Mouse (Mus musculus) ovary, postnatal 36 days (tissue): ENCODE results near the gene Prtg.

Experiments used
- DNase-seq: peaks from one replicate; pipeline ENCODE4 v3.0.0; 2022; ENCODE audit warnings: low spot score, mixed read lengths

Gene Prtg

DNA sequence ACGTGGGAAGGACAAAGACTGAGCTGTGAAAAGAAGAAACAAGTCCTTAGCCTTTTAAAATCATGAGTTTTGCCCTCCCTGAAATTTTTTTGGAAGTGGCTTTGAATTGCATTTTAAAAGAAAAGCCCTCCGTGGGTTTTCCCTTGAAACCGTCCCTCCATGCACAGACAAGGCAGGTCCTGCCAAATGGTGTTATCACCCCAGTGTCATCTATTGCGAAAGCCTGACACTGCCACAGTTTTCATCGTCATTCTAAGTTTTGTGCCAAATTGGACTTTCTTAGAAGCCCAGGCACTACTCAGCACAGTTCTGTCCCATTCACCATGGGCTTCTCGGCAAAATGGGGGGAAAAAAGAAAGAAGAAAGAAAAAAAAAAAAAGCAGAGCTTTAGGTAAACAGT is 106.9 kb downstream of the Prtg start:
- no peak for DNase-seq

DNA sequence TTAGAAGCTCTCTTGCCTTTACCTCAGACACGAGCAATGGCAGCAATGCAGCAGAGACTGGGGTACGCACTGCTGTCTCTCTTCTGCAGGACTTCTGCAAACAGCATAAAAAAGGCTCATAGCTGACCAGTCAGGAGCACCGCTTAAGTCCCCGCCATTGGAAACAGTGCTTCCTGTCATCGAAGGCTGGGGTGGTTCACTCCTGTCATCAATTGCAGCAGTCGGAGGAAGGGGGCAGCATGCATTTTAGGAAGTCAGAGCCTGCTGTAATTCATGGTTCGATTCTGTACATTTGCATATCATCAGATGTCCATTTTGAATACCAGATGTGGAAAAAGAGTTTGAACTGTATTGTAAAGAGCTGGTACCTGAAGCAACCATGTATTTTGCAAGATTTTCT is 109.1 kb downstream of the Prtg start:
- DNase-seq = no peak

DNA sequence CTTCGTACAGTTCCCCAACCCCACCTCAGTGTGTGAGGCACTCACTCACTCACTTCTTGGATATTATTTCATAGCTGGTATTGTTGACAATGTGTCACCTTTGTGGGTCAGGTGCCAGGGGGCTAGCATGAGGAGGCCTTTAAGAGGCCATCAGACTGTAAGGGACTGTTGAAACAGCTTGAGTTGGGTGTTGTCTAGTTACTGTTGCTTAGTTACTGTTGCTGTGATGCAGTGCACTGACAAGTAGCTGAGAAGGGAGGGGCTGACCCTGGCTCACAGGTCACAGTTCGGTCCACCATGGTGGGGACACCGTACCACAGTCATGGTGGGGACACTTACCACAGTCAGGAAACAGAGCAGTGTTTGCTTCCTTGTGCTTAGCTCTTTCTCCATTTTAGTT is 116.4 kb downstream of the Prtg start:
- DNase-seq = no peak

DNA sequence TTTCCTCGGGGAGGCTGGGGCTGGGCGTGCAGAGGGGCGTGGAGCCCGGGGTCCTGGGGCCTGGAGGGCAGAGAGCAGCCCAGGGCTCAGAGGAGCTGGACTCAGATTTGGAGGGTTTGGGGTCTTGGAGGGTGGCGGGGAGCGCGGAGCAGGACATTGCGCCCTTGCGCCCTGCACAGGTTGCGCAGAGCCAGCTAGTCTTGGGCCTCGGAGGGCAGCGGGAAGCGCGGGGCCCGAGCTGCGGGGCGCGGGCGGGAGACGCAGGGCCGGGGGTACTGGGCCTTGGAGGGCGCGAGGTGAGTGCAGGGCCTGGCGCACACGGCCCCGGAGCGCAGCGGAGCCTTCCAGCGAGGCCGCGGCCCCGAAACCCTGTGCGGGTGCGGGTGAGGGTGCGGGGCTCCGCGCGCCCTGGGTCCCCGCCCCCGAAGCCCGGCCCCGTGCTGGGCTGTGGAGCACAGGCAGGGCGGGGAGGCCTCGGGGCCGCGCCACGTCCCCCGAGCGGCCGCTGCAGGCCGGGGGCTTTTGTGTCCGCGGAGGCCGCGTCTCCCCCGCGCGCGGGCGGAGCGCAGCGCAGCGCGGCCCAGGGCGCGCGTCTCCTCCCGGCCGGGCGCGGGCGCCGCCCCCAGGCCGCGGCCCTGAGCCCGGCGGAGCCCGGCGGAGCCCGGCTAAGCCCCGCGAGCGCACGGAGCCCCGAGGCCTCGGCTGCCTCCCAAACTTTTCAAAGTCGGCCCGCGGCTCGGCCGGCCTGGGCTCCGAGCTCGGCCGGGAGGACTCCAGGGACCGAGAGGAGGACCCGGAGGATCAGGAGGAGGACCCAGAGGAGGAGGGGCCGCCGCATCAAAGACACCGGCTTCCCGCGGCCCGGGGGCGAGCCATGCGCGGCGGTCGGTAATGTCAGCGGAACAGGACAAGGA is 118.6 kb downstream of the Prtg start, which contains the start of gene Pygo1:
Gene Pygo1, plus strand, starts transcription at position 625 of the 914 bp plus-strand sequence.
- DNase-seq = peak; percentile 68

DNA sequence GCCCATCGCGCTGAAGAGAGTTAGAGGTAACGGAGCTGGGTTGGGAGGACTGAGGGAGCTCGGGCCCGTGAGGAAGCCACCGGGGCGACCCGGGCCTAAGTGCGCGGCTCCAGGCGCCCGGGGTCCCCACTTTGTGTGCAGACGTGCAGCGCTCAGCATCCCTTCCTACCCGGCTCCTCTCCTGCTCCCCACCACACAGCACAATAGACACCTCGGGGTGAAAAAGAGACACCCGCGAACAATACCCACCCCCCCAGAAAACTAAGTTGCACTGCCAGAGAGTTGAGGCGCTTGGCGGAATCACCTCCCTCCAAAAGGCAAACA is 119.2 kb downstream of the Prtg start:
- DNase-seq = no peak

DNA sequence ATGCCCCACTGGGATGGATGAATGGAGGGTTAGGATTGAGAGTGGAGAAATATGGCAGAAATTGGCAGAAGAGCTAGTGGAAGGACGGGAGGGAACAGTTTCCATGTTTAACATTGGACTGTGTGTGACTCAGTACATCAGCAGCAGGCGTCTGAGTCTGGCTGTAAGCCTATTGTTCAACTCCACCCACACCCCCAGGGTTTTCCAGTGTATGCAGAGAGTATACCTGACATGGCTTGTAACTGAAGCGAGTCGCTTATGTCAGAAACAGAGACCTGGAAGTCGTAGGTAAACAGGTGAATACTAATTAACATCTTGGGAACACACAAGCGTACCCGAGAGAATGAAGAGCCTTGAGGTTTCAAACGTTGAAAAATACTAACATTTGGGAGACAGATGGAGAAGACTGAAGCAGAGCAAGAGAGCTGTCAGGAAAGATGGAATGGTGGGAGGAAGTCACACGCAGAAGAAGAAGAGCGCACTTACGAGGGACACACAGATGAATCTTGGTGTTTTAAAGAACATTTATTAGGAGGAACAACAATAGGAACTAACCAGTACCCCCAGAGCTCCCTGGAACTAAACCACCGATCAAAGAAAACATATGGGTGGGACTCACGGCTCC is 124.6 kb downstream of the Prtg start:
- DNase-seq = no peak

DNA sequence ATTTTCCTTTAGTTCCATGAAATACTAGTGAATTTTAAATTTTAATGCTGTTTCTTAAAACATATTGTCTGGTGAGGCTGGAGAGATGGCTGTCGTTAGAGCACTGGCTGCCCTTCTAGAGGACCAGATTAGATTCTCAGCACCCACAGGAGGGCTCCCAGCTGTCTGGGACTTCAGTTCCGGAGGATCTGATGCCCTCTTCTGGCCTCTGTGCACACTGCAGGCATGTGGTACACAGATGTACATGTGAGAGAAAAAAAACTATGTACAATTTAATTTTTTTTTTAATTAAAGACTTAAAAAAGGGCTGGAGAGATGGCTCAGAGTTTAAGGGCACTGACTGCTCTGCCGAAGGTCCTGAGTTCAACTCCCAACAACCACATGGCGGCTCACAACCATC is 128.6 kb downstream of the Prtg start:
- DNase-seq = no peak

DNA sequence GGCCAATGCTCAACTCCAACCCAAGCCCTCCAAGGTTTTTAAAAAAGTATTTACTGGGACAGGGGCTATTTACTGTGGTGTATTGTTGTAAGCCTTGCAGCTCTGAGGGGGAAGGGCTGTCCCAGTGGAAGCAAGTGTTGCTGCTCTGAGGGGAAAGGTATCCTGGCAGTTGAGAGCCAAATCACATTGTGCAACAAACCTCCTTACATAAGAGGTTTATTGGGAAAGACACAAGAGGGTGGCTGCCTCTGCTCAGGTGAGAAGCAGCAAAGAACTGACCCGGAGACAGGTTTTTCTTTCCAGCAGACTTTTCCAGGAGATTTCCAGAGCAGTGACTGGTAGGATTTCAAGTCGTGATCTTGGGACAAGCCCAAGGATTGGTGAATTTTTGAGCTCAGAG is 129.6 kb downstream of the Prtg start:
- DNase-seq = no peak

DNA sequence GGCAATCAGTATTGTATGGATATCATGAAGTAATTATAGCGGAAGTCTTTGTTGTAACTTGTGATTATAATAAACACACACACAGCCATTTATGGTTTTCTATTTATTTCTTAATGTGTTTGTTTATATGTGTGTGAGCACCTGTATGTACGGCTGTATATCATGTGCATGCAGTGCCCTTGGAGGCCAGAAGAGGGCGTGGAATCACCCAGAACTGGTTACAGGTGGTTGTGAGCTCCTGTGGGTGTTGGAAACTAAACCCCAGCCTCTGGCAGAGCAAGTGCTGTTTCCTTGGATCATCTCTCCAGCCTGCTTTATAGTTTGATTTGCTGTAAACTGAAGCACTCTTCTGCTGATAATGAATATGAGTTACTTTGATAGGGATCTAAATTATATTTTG is 136.8 kb downstream of the Prtg start:
- no peak for DNase-seq

DNA sequence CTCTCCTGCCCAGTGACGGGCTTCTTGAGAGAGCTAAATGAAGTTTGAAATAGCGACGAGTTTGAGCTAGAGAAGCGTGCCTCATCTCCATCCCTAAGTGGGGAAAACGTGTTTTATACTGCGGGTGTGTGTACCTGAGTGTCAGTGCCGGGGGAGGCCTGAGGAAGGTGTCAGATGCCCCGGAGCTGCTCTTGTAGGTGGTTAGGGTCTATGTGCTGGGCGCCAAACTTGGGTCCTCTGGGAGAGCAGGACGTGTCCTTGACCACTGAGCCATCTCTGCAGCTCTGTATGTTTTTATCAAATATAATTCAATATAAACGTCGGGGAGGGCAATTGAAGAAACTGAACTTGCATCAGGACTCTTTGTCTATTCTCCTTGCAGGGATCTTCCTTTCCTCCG is 137.6 kb downstream of the Prtg start:
- no peak for DNase-seq

DNA sequence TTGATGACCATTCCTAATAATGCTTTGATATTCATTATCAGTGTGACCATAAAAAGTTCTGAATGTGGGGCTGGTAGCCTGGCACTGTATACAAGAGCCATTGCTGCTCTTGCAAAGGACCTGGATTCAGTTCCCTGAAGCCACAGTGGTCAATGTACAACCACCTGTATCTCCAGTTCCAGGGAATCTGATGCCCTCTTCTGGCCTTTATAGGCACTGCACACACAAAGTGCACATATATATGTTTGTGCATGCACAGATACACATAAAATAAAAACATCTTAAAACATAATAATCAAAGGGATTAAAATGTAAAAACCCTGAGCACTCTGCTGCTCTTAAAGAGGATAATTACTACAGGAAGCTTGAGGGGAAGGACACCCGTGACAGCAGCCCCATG is 140.3 kb downstream of the Prtg start:
- DNase-seq = no peak

DNA sequence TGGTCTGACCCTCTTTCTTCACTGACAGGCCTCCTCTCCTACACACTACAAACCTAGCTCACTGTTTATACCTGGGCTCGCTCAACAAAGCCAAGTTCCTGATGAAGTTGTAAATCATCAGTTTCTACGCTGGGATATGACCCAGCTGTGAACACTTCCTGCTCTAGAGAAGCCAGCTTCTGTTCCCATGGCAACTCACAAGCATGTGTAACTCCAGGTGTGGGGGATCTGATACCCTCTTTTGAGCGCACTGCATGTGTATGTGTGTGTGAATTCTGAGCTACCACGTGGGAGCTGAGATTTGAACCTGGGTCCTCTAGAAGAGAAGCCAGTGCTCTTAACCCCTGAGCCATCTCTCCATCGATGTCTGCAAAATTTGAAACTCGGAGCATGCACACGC is 142.9 kb downstream of the Prtg start:
- DNase-seq = no peak

DNA sequence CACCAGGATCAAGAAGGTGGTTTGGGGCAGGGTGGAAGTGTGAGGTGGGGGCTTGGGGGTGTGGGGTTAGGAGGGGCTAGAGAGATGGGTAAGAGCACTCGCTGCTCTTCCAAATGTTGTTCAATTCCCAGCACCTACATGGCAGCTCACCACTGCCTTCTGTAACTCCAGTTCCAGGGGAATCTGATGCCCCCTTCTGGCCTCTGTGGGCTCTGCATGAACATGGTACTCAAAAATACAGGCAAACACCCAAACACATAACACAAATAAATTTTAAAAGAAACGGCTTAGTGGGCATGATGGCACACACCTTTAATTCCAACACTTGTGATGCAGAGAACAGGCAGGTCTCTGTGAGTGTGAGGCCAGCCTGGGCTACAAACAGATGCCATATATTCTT is 148.1 kb downstream of the Prtg start:
- DNase-seq = peak; percentile 15

DNA sequence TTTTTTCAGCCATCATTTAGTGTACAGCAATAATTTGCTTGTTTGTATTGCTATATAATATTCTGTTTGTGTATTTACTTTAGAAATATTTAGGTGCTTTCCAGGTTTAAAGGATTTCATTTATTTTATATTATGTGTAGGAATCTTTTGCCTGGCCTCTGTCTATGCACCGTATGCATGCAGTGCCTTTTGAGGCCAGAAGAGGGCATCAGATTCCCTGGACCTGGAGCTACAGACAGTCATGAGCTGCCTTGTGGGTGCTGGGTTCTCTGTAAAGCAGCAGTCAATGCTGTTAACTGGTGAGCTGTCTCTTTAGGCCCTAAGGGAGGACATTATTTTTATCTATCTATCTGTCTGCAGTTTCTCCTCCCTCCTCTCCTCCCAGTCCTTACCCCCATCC is 148.9 kb downstream of the Prtg start:
- DNase-seq = peak; percentile 22

DNA sequence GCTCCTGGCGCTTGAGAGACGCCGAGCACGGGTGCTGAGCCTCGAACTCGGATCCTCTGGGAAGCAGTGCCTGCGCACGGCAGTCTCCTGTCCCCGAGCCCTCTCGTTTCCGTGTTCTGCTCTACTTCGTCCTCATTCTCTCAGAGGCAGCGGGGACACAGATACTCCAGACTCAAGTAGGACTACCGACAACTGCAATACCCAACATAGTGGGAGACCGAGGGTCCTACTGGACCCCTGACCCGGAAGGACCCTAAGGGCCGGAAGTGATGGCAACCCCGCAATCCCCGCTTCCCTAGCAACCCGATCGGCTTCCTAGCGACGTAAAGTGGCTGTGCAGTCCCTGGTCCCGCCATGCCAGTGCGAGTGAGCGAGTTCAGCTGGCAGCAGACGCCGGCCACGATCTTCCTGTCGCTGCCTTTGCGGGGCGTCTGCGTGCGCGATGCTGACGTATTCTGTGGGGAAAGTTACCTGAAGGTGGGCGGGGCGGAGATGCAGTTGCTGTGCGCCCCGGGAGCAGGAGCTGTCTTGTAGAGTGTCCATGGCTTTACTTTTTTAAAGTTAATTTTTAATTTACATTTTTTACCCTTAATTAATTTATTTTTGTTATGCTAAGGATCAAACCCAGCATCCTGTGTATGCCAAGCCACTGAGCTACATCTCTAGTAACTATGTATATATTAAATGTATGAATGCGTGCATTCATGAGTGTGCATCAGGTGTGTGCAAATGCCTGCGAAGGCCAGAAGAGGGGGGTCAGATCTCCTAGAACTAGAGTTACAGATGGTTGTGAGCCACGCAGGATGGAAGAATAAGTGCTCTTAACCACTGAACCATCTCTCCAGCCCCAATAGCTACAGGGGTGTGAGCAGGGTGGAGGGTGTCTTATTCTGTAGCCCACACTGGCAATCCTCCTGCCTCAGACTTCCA is 152.1 kb downstream of the Prtg start, which contains the start of the genes Dyx1c1 and Gm44503:
Gene Dyx1c1, plus strand, starts transcription at position 265 of the 930 bp plus-strand sequence.
Gene Gm44503, plus strand, starts transcription at position 332 of the 930 bp plus-strand sequence.
- peak; percentile 75 for DNase-seq

DNA sequence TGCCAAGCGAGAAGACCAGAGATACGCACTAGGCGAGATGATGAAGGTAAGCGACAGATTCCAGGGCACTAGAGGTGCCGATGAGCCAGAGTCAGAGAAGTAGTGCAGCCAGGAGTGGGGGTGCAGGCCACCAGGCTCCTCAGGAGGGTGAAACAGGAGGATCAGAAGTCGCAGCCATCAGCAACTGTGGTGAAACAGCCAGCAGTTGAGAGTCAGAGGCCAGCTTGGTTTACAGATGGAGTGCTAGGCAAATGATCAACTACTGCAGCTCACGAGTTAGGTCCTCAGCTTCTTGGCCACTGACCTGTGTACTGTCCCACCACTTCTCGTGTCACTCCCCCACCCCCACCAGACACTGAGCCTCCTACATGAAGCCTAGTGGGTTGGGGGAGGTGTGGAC is 154.7 kb downstream of the Prtg start:
- no peak for DNase-seq

DNA sequence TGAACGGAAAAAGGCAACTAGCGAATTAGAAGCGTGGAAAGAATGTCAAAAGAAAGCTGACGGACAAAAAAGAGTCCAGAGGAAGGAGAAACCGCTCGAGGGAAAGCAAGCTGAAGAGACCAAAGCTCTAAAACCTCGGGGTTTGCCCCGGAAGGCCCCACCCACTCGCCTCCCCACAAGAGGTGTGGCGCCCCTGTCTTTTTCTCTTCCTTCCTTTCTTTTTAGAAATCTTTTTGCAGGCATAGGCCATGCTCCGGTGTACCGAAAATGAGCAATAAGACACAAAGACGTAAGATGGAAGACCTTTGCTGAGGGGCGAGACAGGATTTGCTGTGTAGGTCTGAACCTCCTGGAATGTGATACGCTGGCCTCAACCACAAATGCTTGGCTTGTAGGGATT is 155.3 kb downstream of the Prtg start:
- DNase-seq = no peak
